Mouse (Mus musculus) thymus, adult 2 months (tissue): ENCODE results near the gene Gstp2. TPM values are rescaled to one million over a fixed set of nuclear protein-coding genes. Genes with fewer than 3 reads are reported as not detected.

Experiments
- DNase-seq: peaks from one replicate; pipeline ENCODE4 v3.0.0; 2021
- H3K27ac ChIP-seq: fragments of 200-500 bp; 2 replicates; pipeline ENCODE4 v1.5.1; 2012; ENCODE audit warnings: low read length, control low read depth; ENCODE audit not compliant: control insufficient read depth, insufficient read depth
- H3K27me3 ChIP-seq: fragments of 200-500 bp; 2 replicates; pipeline ENCODE4 v1.6.1; 2012; ENCODE audit warnings: mild to moderate bottlenecking, low read length, moderate library complexity, mixed read lengths; ENCODE audit not compliant: control insufficient read depth, insufficient read depth
- H3K36me3 ChIP-seq: fragments of 200-500 bp; 2 replicates; pipeline ENCODE4 v1.6.1; 2012; ENCODE audit warnings: mild to moderate bottlenecking, low read length, moderate library complexity; ENCODE audit not compliant: control insufficient read depth, insufficient read depth
- H3K4me1 ChIP-seq: fragments of 200-500 bp; replicated peaks from 2 replicates; pipeline ENCODE4 v1.6.1; 2012; ENCODE audit warnings: low read length; ENCODE audit not compliant: control insufficient read depth, insufficient read depth
- H3K4me3 ChIP-seq: fragments of 200-500 bp; 2 replicates; pipeline ENCODE4 v1.5.1; 2012; ENCODE audit warnings: mild to moderate bottlenecking, low read length, control low read depth, moderate library complexity; ENCODE audit not compliant: control insufficient read depth, insufficient read depth
- CTCF ChIP-seq: fragments of 200-500 bp; IDR thresholded peaks from 2 replicates; pipeline ENCODE4 v1.5.1; 2012; ENCODE audit warnings: mild to moderate bottlenecking, control low read depth, low read length, moderate library complexity, borderline replicate concordance; ENCODE audit not compliant: control insufficient read depth, poor library complexity, insufficient read depth; ENCODE audit errors: extremely low read depth
- POLR2A ChIP-seq: fragments of 200-500 bp; IDR thresholded peaks from 2 replicates; pipeline ENCODE4 v1.6.1; 2012; ENCODE audit warnings: mild to moderate bottlenecking, low read length, control low read depth, moderate library complexity; ENCODE audit not compliant: control insufficient read depth, poor library complexity, insufficient read depth; ENCODE audit errors: extremely low read depth
- WGBS: fragments of 180-500 bp; shearing (Covaris S2); methylation state at CpG from one replicate; pipeline ENCODE4 v1.1.7; 2018; 5-methylcytosine and 5-hydroxymethylcytosine counted together
- polyA plus RNA-seq: library from polyadenylated mRNA; depleted of rRNA; stranded (reverse); fragments of >200 nt; gene quantifications from 2 replicates; pipeline ENCODE4 v1.2.3, GENCODE M21; 2012; rRNA removed

The Gstp2 gene
- 26.9 and 48.8 TPM in 2 replicates for polyA plus RNA-seq

- no peaks in the 10 kb centered on the region for H3K27me3 ChIP-seq
- H3K4me1 ChIP-seq = 0 out of 2 replicates have a peak, but pooled peaks cover 3% of the 10 kb centered on the region
- no peak for TF ChIP-seq POLR2A
- TF ChIP-seq CTCF = no peak
- H3K27ac ChIP-seq = no peak within 1 kb of the TSS
- no peak within 1 kb of the TSS for H3K4me3 ChIP-seq
- no peak for DNase-seq
- no peaks in the 10 kb centered on the region for H3K36me3 ChIP-seq
- 73% methylated on average over 16 of the region's 16 CpGs for WGBS
Observed at GRCm38 (mm10) chr19:4045966-4046865, at the start of gene Gstp2. Gene Gstp2 (minus strand): TSS chr19:4046023.

DNA sequence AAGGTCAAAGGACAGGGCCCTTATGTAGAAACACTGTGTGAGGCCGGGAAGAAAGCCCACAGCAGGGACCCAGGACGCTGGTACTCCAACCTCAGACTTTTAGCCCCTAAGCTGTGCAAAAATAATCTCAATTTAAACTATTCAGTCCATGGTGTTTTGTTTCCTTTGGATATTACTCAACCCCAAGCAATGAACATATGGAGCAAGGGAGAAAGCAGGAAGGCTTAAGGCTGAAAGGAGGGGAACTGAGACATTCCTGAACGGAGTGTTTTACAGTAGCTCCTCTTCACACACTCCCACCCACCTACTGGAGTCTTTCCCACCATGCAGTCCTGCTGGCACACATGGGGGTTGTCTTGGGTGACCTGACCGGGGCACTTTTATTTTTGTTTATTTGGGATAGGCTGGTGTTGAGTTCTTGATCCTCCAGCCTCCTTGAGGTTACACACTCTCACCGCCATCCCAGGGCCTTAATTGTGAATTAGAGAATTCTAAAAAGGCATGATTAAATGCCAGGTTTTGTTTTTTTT lies 49.0 kb upstream of the Gstp2 start:
- TF ChIP-seq POLR2A = no peak
- no peak for TF ChIP-seq CTCF
- Histone ChIP-seq H3K27me3 (no peaks in the 10 kb centered on the region), H3K4me1 (peaks cover 35% of the 10 kb centered on the region)

DNA sequence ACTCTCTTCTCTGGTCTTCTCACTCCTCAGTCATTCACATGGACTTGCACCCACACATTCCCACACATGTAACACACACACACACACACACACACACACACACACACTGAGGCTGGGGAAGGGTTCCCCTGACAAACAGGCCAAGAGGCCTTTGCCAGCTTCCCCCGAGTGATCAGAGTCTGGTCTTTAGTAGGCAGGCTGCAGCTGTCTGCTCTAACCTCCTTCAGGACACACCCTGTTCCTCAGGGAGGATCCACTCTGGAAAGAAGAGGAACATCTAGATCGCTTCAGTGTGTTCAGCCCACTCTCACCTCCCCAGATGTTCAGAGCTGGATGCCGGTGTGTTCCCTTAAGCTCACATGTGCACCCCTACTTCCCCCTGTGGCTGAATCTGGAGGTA lies 48.5 kb upstream of the Gstp2 start:
- Histone ChIP-seq H3K27ac (no peak overlapping the region), H3K27me3 (no peaks in the 10 kb centered on the region), H3K4me3 (no peak overlapping the region), H3K36me3 (no peaks in the 10 kb centered on the region), H3K4me1 (peaks cover 31% of the 10 kb centered on the region)
- WGBS = 94% methylated on average over 3 of the region's 3 CpGs
- no peak for DNase-seq
- TF ChIP-seq POLR2A (no peak), CTCF (no peak)

More for the DNA sequence above, 49.0 kb upstream of the Gstp2 start:
- no peak overlapping the region for H3K4me3 ChIP-seq
- no peak overlapping the region for H3K27ac ChIP-seq
- whole genome bisulfite sequencing = 95% methylated on average over 5 of the region's 5 CpGs
- no peak for DNase-seq
- no peaks in the 10 kb centered on the region for H3K36me3 ChIP-seq

DNA sequence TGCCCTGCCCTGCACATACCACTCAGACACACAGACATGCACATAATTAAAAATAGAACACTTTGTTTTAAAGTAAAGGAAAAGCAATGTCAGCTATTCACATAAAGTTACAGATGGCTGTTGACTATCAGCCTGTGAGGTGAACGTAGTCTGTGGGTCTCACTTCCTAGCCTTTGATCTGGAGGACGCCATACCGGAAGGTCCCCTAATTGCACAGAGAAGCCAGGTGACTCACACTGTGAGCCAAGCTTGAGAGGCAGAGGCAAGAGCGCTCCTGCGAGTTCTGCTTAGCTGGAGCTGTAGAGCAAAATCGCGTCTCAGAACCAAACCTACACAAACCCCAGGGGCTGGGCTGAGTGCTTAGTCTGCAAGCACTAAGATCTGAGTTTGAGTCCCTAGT lies 47.9 kb upstream of the Gstp2 start:
- H3K27ac ChIP-seq = no peak overlapping the region
- 26% methylated on average over 7 of the region's 7 CpGs for WGBS
- H3K4me3 ChIP-seq = no peak overlapping the region
- TF ChIP-seq CTCF (no peak), POLR2A (no peak)
- no peaks in the 10 kb centered on the region for H3K27me3 ChIP-seq
- DNase-seq = no peak
- H3K36me3 ChIP-seq = no peaks in the 10 kb centered on the region
- peaks cover 27% of the 10 kb centered on the region for H3K4me1 ChIP-seq

GRCm38 (mm10) chr19:4092750-4093149 lies 46.9 kb upstream of the Gstp2 start:
- H3K27me3 ChIP-seq = no peaks in the 10 kb centered on the region
- H3K4me1 ChIP-seq = peaks cover 18% of the 10 kb centered on the region
- TF ChIP-seq CTCF (no peak), POLR2A (no peak)
- H3K27ac ChIP-seq = no peak overlapping the region
- WGBS = 86% methylated on average over 3 of the region's 3 CpGs
- no peaks in the 10 kb centered on the region for H3K36me3 ChIP-seq
- no peak for DNase-seq
- no peak overlapping the region for H3K4me3 ChIP-seq

DNA sequence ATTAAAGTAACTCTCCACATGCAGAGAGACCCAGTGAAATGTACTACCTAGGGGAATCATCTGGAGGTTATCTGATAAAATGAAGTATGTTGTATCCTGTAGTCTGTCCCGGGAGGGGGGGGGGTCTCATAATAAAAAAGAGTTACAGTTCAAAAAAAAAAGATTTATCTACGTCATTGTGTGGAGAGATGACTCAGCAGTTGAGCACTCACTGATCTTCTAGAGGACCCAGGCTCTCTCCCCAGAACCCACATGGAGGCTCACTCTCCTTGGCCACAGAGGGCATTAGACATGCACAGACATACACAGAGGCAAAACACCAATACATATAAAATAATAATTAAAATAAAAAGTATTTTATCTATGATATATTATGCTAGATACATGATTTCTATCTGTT lies 45.6 kb upstream of the Gstp2 start:
- Histone ChIP-seq H3K27ac (no peak overlapping the region), H3K36me3 (no peaks in the 10 kb centered on the region), H3K4me1 (peaks cover 11% of the 10 kb centered on the region), H3K4me3 (no peak overlapping the region), H3K27me3 (no peaks in the 10 kb centered on the region)
- WGBS = 18% methylated on average over 2 of the region's 2 CpGs
- DNase-seq = no peak
- TF ChIP-seq POLR2A = no peak
- TF ChIP-seq CTCF = no peak
